Mouse (Mus musculus): ENCODE measurements around the gene Eya3.

DNA sequence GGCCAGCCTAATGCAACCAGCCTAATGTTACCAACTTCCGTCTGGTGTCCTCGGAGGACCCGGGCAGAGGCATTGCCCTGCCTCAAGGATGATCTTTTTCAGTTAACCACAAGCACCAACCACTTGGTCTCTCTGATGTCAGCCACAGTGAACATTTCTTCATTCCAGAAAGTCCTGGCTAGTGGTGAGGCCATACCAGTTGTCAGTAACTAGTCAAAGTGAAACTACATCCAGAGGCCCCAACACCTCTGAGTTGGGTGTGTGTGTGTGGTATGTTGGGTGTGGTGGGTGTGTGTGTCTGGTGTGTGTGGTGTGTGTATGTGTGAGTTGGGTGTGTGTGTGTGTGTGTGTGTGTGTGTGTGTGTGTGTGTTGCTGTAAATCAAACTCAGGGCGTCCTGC, 110.0 kb downstream of the Eya3 start:
- TF ChIP-seq CTCF (conservative IDR thresholded peaks at IDR 0.05 in 1 of 2, IDR thresholded peaks at IDR 0.05 in 1 of 2; ENCODE audit: low read depth in 2 of 2, low read length in 2 of 2) (no peak), USF1 (IDR thresholded peaks at IDR 0.05; ENCODE audit: low read depth, low read length) (no peak), MAFK (IDR thresholded peaks at IDR 0.05; ENCODE audit: insufficient replicate concordance, low read length) (no peak)
